Mouse (Mus musculus): ENCODE measurements around the gene Tgm4. TPM values are rescaled to one million over a fixed set of nuclear protein-coding genes. Genes with fewer than 3 reads are reported as not detected.

Gene Tgm4
- 0.13 and 0.15 TPM in 2 replicates for polyA plus RNA-seq (2015; fragmentation: Nextera tagmentation; extraction: Ambion mirVana)

GRCm38 (mm10) chr9:123034426-123034825 lies at the start of gene Tgm4:
TSS of gene Tgm4 (plus strand) at chr9:123034726.
- Histone ChIP-seq H3K27ac (ENCODE audit: low read depth) (no peak within 1 kb of the TSS), H3K9me3 (ENCODE audit: low read length) (no peaks in the 10 kb centered on the region), H3K4me2 (ENCODE audit: low read depth, low read length) (no peak within 1 kb of the TSS), H3K4me1 (ENCODE audit: insufficient read depth) (peaks cover 7% of the 10 kb centered on the region; the same call in 1 of the 2 replicates), H3K9ac (replicated peaks) (no peak within 1 kb of the TSS), H3K4me3 (ENCODE audit: low read depth, low read length) (no peak within 1 kb of the TSS), H3K36me3 (replicated peaks; ENCODE audit: insufficient read depth, low read length) (no peaks in the 10 kb centered on the region), H3K27me3 (ENCODE audit: insufficient read depth, low read length) (no peaks in the 10 kb centered on the region)
- TF ChIP-seq EP300 (IDR thresholded peaks at IDR 0.05; ENCODE audit: low read depth) (no peak), CTCF (IDR thresholded peaks at IDR 0.05; ENCODE audit: low read depth) (no peak)
- no peak for ATAC-seq
- DNase-seq: no peak
- WGBS (ENCODE audit: insufficient replicate concordance): 72% methylated on average over 4 of the region's 4 CpGs

- Histone ChIP-seq H3K4me3 (ENCODE audit: low read depth, low read length) (no peak overlapping the region), H3K4me2 (ENCODE audit: low read depth, low read length) (no peak overlapping the region), H3K27ac (ENCODE audit: low read depth) (no peak overlapping the region), H3K36me3 (replicated peaks; ENCODE audit: insufficient read depth, low read length) (peaks cover 67% of the 10 kb centered on the region), H3K9me3 (ENCODE audit: low read length) (no peaks in the 10 kb centered on the region), H3K4me1 (ENCODE audit: insufficient read depth) (no peaks in the 10 kb centered on the region), H3K27me3 (ENCODE audit: insufficient read depth, low read length) (no peaks in the 10 kb centered on the region), H3K9ac (replicated peaks) (no peak overlapping the region)
- ATAC-seq (no peak), DNase-seq (no peak)
- 68% methylated on average over 10 of the region's 10 CpGs for WGBS (ENCODE audit: insufficient replicate concordance)
- TF ChIP-seq EP300 (IDR thresholded peaks at IDR 0.05; ENCODE audit: low read depth) (no peak), CTCF (IDR thresholded peaks at IDR 0.05; ENCODE audit: low read depth) (no peak)
Observed at GRCm38 (mm10) chr9:122998406-122999192, 35.9 kb upstream of the Tgm4 start.

- H3K4me2 ChIP-seq (ENCODE audit: low read depth, low read length): no peak overlapping the region
- no peaks in the 10 kb centered on the region for H3K4me1 ChIP-seq (ENCODE audit: insufficient read depth)
- peaks cover 73% of the 10 kb centered on the region for H3K36me3 ChIP-seq (replicated peaks; ENCODE audit: insufficient read depth, low read length)
- 86% methylated on average over 4 of the region's 4 CpGs for WGBS (ENCODE audit: insufficient replicate concordance)
- ATAC-seq (no peak), DNase-seq (no peak)
- no peak overlapping the region for H3K4me3 ChIP-seq (ENCODE audit: low read depth, low read length)
- H3K9me3 ChIP-seq (ENCODE audit: low read length): no peaks in the 10 kb centered on the region
- H3K9ac ChIP-seq (replicated peaks): no peak overlapping the region
- no peaks in the 10 kb centered on the region for H3K27me3 ChIP-seq (ENCODE audit: insufficient read depth, low read length)
- no peak for TF ChIP-seq EP300 (IDR thresholded peaks at IDR 0.05; ENCODE audit: low read depth)
- TF ChIP-seq CTCF (IDR thresholded peaks at IDR 0.05; ENCODE audit: low read depth): no peak
- no peak overlapping the region for H3K27ac ChIP-seq (ENCODE audit: low read depth)
Observed at GRCm38 (mm10) chr9:122999193-122999586, 35.3 kb upstream of the Tgm4 start.

GRCm38 (mm10) chr9:123004718-123005117 lies 29.8 kb upstream of the Tgm4 start:
- DNase-seq (no peak), ATAC-seq (no peak)
- Histone ChIP-seq H3K27ac (ENCODE audit: low read depth) (no peak overlapping the region), H3K4me3 (ENCODE audit: low read depth, low read length) (no peak overlapping the region), H3K9ac (replicated peaks) (no peak overlapping the region), H3K27me3 (ENCODE audit: insufficient read depth, low read length) (no peaks in the 10 kb centered on the region), H3K4me1 (ENCODE audit: insufficient read depth) (no peaks in the 10 kb centered on the region), H3K4me2 (ENCODE audit: low read depth, low read length) (no peak overlapping the region), H3K9me3 (ENCODE audit: low read length) (no peaks in the 10 kb centered on the region), H3K36me3 (replicated peaks; ENCODE audit: insufficient read depth, low read length) (peaks cover 79% of the 10 kb centered on the region)
- 96% methylated on average over 2 of the region's 2 CpGs for WGBS (ENCODE audit: insufficient replicate concordance)
- no peak for TF ChIP-seq EP300 (IDR thresholded peaks at IDR 0.05; ENCODE audit: low read depth)
- no peak for TF ChIP-seq CTCF (IDR thresholded peaks at IDR 0.05; ENCODE audit: low read depth)

- DNase-seq: no peak
- Histone ChIP-seq H3K4me3 (ENCODE audit: low read depth, low read length) (no peak overlapping the region), H3K36me3 (replicated peaks; ENCODE audit: insufficient read depth, low read length) (peaks cover 81% of the 10 kb centered on the region), H3K9ac (replicated peaks) (no peak overlapping the region), H3K4me1 (ENCODE audit: insufficient read depth) (no peaks in the 10 kb centered on the region), H3K27ac (ENCODE audit: low read depth) (no peak overlapping the region), H3K4me2 (ENCODE audit: low read depth, low read length) (no peak overlapping the region), H3K9me3 (ENCODE audit: low read length) (no peaks in the 10 kb centered on the region), H3K27me3 (ENCODE audit: insufficient read depth, low read length) (no peaks in the 10 kb centered on the region)
- WGBS (ENCODE audit: insufficient replicate concordance): 86% methylated on average over 6 of the region's 6 CpGs
- ATAC-seq: no peak
- TF ChIP-seq CTCF (IDR thresholded peaks at IDR 0.05; ENCODE audit: low read depth) (peak; percentile 46), EP300 (IDR thresholded peaks at IDR 0.05; ENCODE audit: low read depth) (no peak)
Observed at GRCm38 (mm10) chr9:123006071-123006470, 28.5 kb upstream of the Tgm4 start.

- WGBS (ENCODE audit: insufficient replicate concordance): under 1% methylated on average over 50 of the region's 69 CpGs
- TF ChIP-seq EP300 (IDR thresholded peaks at IDR 0.05; ENCODE audit: low read depth) (no peak), CTCF (IDR thresholded peaks at IDR 0.05; ENCODE audit: low read depth) (no peak)
Observed at GRCm38 (mm10) chr9:123020995-123021631, 13.4 kb upstream of the Tgm4 start, which contains the start of gene Tmem42. TSS of gene Tmem42 (plus strand) at chr9:123021326.

More at GRCm38 (mm10) chr9:123020995-123021631, 13.4 kb upstream of the Tgm4 start, which contains the start of gene Tmem42:
- Histone ChIP-seq H3K27ac (ENCODE audit: low read depth) (peak within 1 kb of the TSS; percentile 95), H3K4me2 (ENCODE audit: low read depth, low read length) (peak within 1 kb of the TSS; percentile 87), H3K9ac (replicated peaks) (peak within 1 kb of the TSS; percentile 73), H3K27me3 (ENCODE audit: insufficient read depth, low read length) (no peaks in the 10 kb centered on the region), H3K4me3 (ENCODE audit: low read depth, low read length) (peak within 1 kb of the TSS; percentile 57), H3K9me3 (ENCODE audit: low read length) (no peaks in the 10 kb centered on the region), H3K4me1 (ENCODE audit: insufficient read depth) (peaks cover 5% of the 10 kb centered on the region), H3K36me3 (replicated peaks; ENCODE audit: insufficient read depth, low read length) (peaks cover 18% of the 10 kb centered on the region; the same call in 1 of the 2 replicates)
- ATAC-seq (peak; percentile 98), DNase-seq (peak; percentile 90)

Data from liver, postnatal 0 days (tissue).